Mouse (Mus musculus): ENCODE results near the gene Gata1. TPM values are rescaled to one million over a fixed set of nuclear protein-coding genes. Genes with fewer than 3 reads are reported as not detected.
"Not testable (repeated sequence)": the region's sequence is repeated elsewhere in the genome, so short reads cannot be mapped to it uniquely, and the experiment has no call there.

Gene Gata1
- polyA plus RNA-seq, 1 experiment from 2014 or later = 0.08 TPM

DNA sequence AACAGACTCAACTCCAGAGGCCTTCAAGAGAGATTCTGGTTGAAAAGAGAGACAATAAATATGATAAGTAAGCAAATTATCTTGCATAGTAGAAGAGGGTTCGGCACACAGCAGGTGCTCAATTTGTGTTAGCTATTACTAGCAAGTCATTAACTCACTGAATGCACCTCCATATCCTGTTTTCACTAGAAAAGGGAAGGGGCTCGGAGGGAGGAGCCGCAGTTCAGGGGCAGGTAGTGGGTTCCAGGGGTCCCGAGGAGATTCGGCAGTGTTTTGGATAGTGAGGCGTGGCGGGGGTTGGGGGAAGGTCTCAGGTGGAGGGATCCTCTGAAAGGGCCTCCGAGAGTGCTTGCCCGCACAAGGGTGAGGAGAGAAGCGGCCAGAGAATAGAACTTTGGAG lies 50.8 kb downstream of the Gata1 start:
- no peak for ATAC-seq (replicated peaks; ENCODE audit: low FRiP score, low read depth)
- DNase-seq (ENCODE audit: low spot score) = no peak
- no peaks in the 10 kb centered on the region for H3K36me3 ChIP-seq (ENCODE audit: insufficient read depth, low read length)
- H3K4me1 ChIP-seq (replicated peaks; ENCODE audit: insufficient read depth, low read length) = no peaks in the 10 kb centered on the region
- 37% methylated on average over 10 of the region's 10 CpGs for WGBS
- H3K27ac ChIP-seq = no peak overlapping the region
- no peak overlapping the region for H3K4me3 ChIP-seq (replicated peaks; ENCODE audit: low read depth, low read length)
- no peak overlapping the region for H3K4me2 ChIP-seq (ENCODE audit: low read length)
- H3K9me3 ChIP-seq (replicated peaks; ENCODE audit: low read length) = no peaks in the 10 kb centered on the region
- TF ChIP-seq CTCF (IDR thresholded peaks at IDR 0.05; ENCODE audit: low read depth) = no peak
- H3K9ac ChIP-seq (ENCODE audit: low read depth, low read length) = no peak overlapping the region
- 0 out of 2 replicates have a peak, but pooled peaks cover 6% of the 10 kb centered on the region for H3K27me3 ChIP-seq (ENCODE audit: insufficient read depth, low read length)

DNA sequence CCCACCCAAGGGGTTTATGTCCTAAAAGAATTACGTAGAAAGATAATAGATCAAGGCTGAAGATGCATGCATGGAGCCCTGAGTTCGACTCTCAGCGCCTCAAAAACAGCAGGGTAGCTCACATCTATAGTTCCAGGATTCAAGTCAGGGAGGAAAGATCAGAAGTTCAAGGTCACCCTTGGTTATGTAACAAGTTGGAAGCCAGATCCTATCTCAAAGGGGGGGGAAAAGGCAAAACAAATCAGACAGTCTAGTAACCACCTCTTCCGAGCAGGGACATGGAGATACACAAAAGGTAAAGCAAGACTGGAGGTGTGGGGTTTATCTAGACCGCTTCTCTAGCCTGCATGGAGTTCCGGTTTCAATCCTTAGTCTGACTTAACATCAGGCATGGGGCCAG lies 51.6 kb downstream of the Gata1 start:
- Histone ChIP-seq H3K4me2 (ENCODE audit: low read length) (no peak overlapping the region), H3K36me3 (ENCODE audit: insufficient read depth, low read length) (no peaks in the 10 kb centered on the region), H3K27me3 (ENCODE audit: insufficient read depth, low read length) (peaks cover 13% of the 10 kb centered on the region; the same call in 1 of the 2 replicates), H3K9ac (ENCODE audit: low read depth, low read length) (no peak overlapping the region), H3K4me3 (replicated peaks; ENCODE audit: low read depth, low read length) (no peak overlapping the region), H3K4me1 (replicated peaks; ENCODE audit: insufficient read depth, low read length) (no peaks in the 10 kb centered on the region), H3K9me3 (replicated peaks; ENCODE audit: low read length) (no peaks in the 10 kb centered on the region), H3K27ac (no peak overlapping the region)
- 70% methylated on average over 6 of the region's 6 CpGs for WGBS
- DNase-seq (ENCODE audit: low spot score) = no peak
- no peak for TF ChIP-seq CTCF (IDR thresholded peaks at IDR 0.05; ENCODE audit: low read depth)
- no peak for ATAC-seq (replicated peaks; ENCODE audit: low FRiP score, low read depth)

DNA sequence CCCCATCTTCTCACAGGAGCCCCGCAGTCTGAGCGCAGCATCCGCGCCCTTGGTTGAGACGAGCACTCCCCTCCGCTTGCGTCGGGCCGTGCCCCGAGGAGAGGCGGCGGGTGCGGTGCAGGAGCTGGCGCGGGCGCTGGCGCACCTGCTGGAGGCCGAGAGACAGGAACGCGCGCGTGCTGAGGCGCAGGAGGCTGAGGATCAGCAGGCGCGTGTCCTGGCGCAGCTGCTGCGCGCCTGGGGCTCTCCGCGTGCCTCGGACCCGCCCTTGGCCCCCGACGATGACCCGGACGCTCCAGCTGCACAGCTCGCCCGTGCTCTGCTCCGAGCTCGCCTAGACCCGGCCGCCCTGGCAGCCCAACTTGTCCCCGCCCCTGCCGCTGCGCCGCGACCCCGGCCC lies 55.8 kb downstream of the Gata1 start:
- H3K4me3 ChIP-seq (replicated peaks; ENCODE audit: low read depth, low read length) = peak overlapping the region; percentile 16; the same call in 1 of the 2 replicates
- no peak overlapping the region for H3K27ac ChIP-seq
- H3K27me3 ChIP-seq (ENCODE audit: insufficient read depth, low read length) = peaks cover 14% of the 10 kb centered on the region; the same call in 1 of the 2 replicates
- peak overlapping the region; percentile 38 for H3K4me2 ChIP-seq (ENCODE audit: low read length)
- ATAC-seq (replicated peaks; ENCODE audit: low FRiP score, low read depth) = no peak
- no peaks in the 10 kb centered on the region for H3K4me1 ChIP-seq (replicated peaks; ENCODE audit: insufficient read depth, low read length)
- DNase-seq (ENCODE audit: low spot score) = no peak
- H3K36me3 ChIP-seq (ENCODE audit: insufficient read depth, low read length) = no peaks in the 10 kb centered on the region
- WGBS = 19% methylated on average over 44 of the region's 48 CpGs
- H3K9ac ChIP-seq (ENCODE audit: low read depth, low read length) = no peak overlapping the region
- no peaks in the 10 kb centered on the region for H3K9me3 ChIP-seq (replicated peaks; ENCODE audit: low read length)
- TF ChIP-seq CTCF (IDR thresholded peaks at IDR 0.05; ENCODE audit: low read depth) = no peak

DNA sequence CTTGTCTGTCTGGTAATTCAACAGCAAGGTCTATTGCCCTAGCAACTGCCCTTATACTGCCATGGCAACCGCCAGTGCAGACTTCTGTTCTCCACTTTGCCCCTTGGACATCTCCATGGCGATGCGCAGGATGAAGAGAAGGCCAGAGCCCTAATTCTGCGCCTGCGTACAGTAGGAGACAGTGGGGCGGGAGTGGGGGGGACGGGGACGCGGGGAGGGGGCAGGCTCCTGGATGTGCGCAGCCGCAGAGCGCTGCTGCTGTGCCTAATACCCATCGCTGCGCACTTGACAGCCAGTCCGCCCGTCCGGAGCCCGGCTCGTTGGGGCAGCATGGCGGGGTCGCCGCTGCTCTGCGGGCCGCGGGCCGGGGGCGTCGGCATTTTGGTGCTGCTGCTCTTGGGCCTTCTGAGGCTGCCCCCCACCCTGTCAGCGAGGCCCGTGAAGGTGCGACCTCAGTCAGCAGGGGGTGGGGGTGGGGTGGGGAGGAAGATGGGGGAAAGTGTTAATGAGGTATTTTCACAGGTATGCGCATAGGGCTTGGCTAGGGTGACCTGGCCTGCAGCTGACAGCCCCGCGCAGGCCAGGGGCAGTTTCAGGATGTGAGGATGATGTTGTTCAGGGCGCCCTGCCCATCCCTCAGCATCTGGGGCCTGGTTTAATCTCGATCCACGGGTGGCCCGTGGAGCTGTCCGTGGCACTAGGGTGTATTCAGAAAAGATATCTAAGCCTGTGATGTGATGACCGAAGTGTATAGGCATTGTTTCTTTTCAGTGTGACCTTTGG lies 58.1 kb downstream of the Gata1 start, which contains the start of gene Pcsk1n:
TSS of gene Pcsk1n (plus strand) at position 222 of the 783 bp plus-strand sequence.
- DNase-seq (ENCODE audit: low spot score) (no peak), ATAC-seq (replicated peaks; ENCODE audit: low FRiP score, low read depth) (no peak)
- Histone ChIP-seq H3K9me3 (replicated peaks; ENCODE audit: low read length) (no peaks in the 10 kb centered on the region), H3K36me3 (ENCODE audit: insufficient read depth, low read length) (no peaks in the 10 kb centered on the region), H3K27ac (no peak within 1 kb of the TSS), H3K9ac (ENCODE audit: low read depth, low read length) (no peak within 1 kb of the TSS), H3K4me2 (ENCODE audit: low read length) (peak within 1 kb of the TSS; percentile 27; the same call in 1 of the 2 replicates), H3K27me3 (ENCODE audit: insufficient read depth, low read length) (peaks cover 14% of the 10 kb centered on the region; the same call in 1 of the 2 replicates), H3K4me1 (replicated peaks; ENCODE audit: insufficient read depth, low read length) (no peaks in the 10 kb centered on the region), H3K4me3 (replicated peaks; ENCODE audit: low read depth, low read length) (0 out of 2 replicates have a peak within 1 kb of the TSS, but pooled peaks have one; percentile 9)
- no peak for TF ChIP-seq CTCF (IDR thresholded peaks at IDR 0.05; ENCODE audit: low read depth)
- 26% methylated on average over 40 of the region's 40 CpGs for WGBS

DNA sequence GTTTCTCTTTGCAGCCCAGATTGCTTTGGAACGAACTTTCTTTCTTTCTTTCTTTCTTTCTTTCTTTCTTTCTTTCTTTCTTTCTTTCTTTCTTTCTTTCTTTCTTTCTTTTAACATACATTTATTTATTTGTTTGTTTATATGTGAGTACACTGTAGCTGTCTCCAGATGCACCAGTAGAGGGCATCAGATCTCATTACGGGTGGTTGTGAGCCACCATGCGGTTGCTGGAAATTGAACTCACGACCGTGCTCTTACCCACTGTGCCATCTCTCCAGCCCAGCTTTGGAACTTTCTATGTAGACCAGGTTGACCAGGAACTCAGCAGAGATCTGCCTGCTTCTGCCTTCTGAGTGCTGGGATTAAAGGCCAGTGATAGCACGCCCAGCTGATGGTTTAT lies 59.9 kb downstream of the Gata1 start:
- DNase-seq (ENCODE audit: low spot score); H3K27ac ChIP-seq; H3K9me3 ChIP-seq (replicated peaks; ENCODE audit: low read length); H3K36me3 ChIP-seq (ENCODE audit: insufficient read depth, low read length); H3K4me2 ChIP-seq (ENCODE audit: low read length); H3K27me3 ChIP-seq (ENCODE audit: insufficient read depth, low read length); H3K4me3 ChIP-seq (replicated peaks; ENCODE audit: low read depth, low read length); ATAC-seq (replicated peaks; ENCODE audit: low FRiP score, low read depth); H3K9ac ChIP-seq (ENCODE audit: low read depth, low read length); H3K4me1 ChIP-seq (replicated peaks; ENCODE audit: insufficient read depth, low read length): not testable (repeated sequence)
- 73% methylated on average over 6 of the region's 6 CpGs for WGBS
- peak; percentile 18; the same call in 1 of the 2 replicates for TF ChIP-seq CTCF (IDR thresholded peaks at IDR 0.05; ENCODE audit: low read depth)

DNA sequence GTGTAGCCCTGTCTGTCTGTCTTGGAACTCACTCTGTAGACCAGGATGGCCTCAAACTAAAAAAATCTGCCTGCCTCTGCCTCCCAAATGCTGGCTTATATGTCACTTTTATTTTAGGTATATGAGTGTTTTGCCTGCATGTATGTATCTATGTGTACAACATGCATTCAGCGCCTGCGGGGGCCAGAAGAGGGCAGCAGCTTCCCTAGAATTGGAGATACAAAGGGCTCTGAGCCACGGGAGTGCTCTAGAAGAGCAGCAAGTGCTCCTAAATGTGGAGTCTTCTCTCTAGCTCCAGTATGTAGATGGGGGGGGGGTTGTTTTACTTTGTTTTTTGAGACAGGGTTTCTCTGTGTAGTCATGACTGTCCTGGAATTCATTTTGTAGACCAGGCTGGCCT lies 62.2 kb downstream of the Gata1 start:
- not testable (repeated sequence) for H3K4me3 ChIP-seq (replicated peaks; ENCODE audit: low read depth, low read length); H3K27me3 ChIP-seq (ENCODE audit: insufficient read depth, low read length); H3K9me3 ChIP-seq (replicated peaks; ENCODE audit: low read length); H3K36me3 ChIP-seq (ENCODE audit: insufficient read depth, low read length); ATAC-seq (replicated peaks; ENCODE audit: low FRiP score, low read depth); H3K9ac ChIP-seq (ENCODE audit: low read depth, low read length); H3K4me2 ChIP-seq (ENCODE audit: low read length); DNase-seq (ENCODE audit: low spot score); H3K27ac ChIP-seq; H3K4me1 ChIP-seq (replicated peaks; ENCODE audit: insufficient read depth, low read length)
- TF ChIP-seq CTCF (IDR thresholded peaks at IDR 0.05; ENCODE audit: low read depth) = peak; percentile 49
- 36% methylated on average over 3 of the region's 3 CpGs for WGBS
